8 mouse cellular contexts compared by ENCODE assay signal in the genomic region with DNA sequence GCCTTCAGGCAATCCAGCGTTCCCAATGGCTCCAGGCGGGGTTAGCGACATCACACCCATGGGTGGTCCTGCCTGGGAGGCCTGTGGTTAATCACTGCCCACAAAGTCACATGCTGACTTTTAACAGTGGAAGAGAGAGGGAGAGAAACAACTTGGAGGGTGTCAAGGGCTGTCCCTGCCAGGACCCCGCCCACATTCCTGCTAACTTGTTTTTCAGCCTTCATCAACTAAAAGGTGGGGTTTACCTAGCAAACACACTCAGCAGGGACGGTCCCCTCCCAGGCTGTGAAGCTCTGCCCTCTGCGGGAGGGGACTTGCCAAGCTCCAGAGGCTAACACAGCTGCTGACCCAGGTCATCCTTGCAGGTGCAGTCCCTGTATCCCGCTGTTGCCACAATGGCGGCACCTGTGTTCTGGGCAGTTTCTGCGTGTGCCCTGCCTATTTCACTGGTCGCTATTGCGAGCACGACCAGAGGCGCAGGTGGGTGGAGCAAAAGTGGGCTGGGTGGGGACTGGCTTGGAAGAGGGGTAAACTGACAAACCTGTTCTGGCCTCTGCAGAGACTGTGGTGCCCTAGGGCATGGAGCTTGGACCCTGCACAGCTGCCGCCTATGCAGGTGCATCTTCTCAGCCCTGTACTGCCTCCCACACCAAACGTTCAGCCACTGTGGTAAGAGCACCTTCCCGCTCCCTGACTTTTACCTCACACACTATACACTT. TPM values are rescaled to one million over a fixed set of nuclear protein-coding genes. Genes with fewer than 3 reads are reported as not detected.
DNase-seq lines count a peak whose midpoint lies in the region; ATAC-seq lines count a peak whose summit lies in the region.

No protein-coding gene starts in this region.

- no peak overlapping the region for H3K27ac ChIP-seq in heart, embryonic 15.5 days
- H3K27ac ChIP-seq in embryonic facial prominence, embryonic 13.5 days: no peak overlapping the region

- WGBS in heart, embryonic 15.5 days: 9% methylated on average over 16 of the region's 16 CpGs
- WGBS in embryonic facial prominence, embryonic 13.5 days: 3% methylated on average over 16 of the region's 16 CpGs

- peak overlapping the region; percentile 52 for H3K4me2 ChIP-seq in heart, embryonic 15.5 days
- peak overlapping the region; percentile 53 for H3K4me2 ChIP-seq in embryonic facial prominence, embryonic 13.5 days

- no peaks in the 10 kb centered on the region for H3K36me3 ChIP-seq in heart, embryonic 15.5 days
- H3K36me3 ChIP-seq in embryonic facial prominence, embryonic 13.5 days: no peaks in the 10 kb centered on the region

- 0 out of 2 replicates have a peak, but pooled peaks have one; percentile 20 for ATAC-seq in heart, embryonic 15.5 days (replicated peaks; ENCODE audit: insufficient number of reproducible peaks, insufficient read depth, low FRiP score, low read depth)
- ATAC-seq in embryonic facial prominence, embryonic 13.5 days (ENCODE audit: insufficient number of reproducible peaks, insufficient read depth, low FRiP score, low TSS enrichment, low read depth): peak; percentile 71; the same call in 1 of the 2 replicates
- peak; percentile 65 for ATAC-seq in megakaryocyte progenitor cell, adult 5-6 weeks (replicated peaks; ENCODE audit: poor library complexity)

- H3K9me3 ChIP-seq in heart, embryonic 15.5 days (replicated peaks): no peaks in the 10 kb centered on the region
- no peaks in the 10 kb centered on the region for H3K9me3 ChIP-seq in embryonic facial prominence, embryonic 13.5 days

- no peak for DNase-seq in heart, adult 18-20 months
- peak; percentile 15 for DNase-seq in kidney, adult 18-20 months
- DNase-seq in urinary bladder, postnatal 25 days (ENCODE audit: low spot score): peak; percentile 20
- no peak for DNase-seq in frontal cortex, postnatal 14 days (ENCODE audit: low spot score in 2 of 2)
- DNase-seq in spleen, adult 12 weeks (ENCODE audit: low spot score): no peak

- H3K27me3 ChIP-seq in heart, embryonic 15.5 days: peaks cover 24% of the 10 kb centered on the region
- peaks cover 38% of the 10 kb centered on the region for H3K27me3 ChIP-seq in embryonic facial prominence, embryonic 13.5 days

- peak overlapping the region; percentile 13; the same call in 1 of the 2 replicates for H3K4me3 ChIP-seq in heart, embryonic 15.5 days
- peak overlapping the region; percentile 30 for H3K4me3 ChIP-seq in embryonic facial prominence, embryonic 13.5 days

- no peak overlapping the region for H3K9ac ChIP-seq in heart, embryonic 15.5 days
- H3K9ac ChIP-seq in embryonic facial prominence, embryonic 13.5 days: no peak overlapping the region

- peaks cover 11% of the 10 kb centered on the region for H3K4me1 ChIP-seq in heart, embryonic 15.5 days (replicated peaks)
- peaks cover 10% of the 10 kb centered on the region for H3K4me1 ChIP-seq in embryonic facial prominence, embryonic 13.5 days

RNA-seq across cellular contexts. Expression of gene Cfc1, which starts 1.5 kb away (rescaled TPM):
- polyA plus RNA-seq in heart, embryonic 15.5 days (2015; fragmentation: Nextera tagmentation; extraction: Ambion mirVana): 0.18 TPM in 1 of 2 replicates, not detected in the other
- total RNA-seq in heart, adult 18-20 months (2021): not detected
- polyA plus RNA-seq in embryonic facial prominence, embryonic 13.5 days (2015; fragmentation: Nextera tagmentation; extraction: Ambion mirVana): 0.43 and 0.86 TPM in 2 replicates
- 0.17 TPM in 1 of 2 replicates, not detected in the other for total RNA-seq in megakaryocyte progenitor cell, adult 5-6 weeks (2015)
- not detected in 2 replicates for total RNA-seq in megakaryocyte progenitor cell, adult 5-6 weeks (2017)

RNA-seq across cellular contexts. Expression of gene Prss40, which starts 23.8 kb away (rescaled TPM):
- not detected in 2 replicates for polyA plus RNA-seq in heart, embryonic 15.5 days (2015; fragmentation: Nextera tagmentation; extraction: Ambion mirVana)
- not detected for total RNA-seq in heart, adult 18-20 months (2021)
- polyA plus RNA-seq in embryonic facial prominence, embryonic 13.5 days (2015; fragmentation: Nextera tagmentation; extraction: Ambion mirVana): 0.14 TPM in 1 of 2 replicates, not detected in the other
- not detected in 2 replicates for total RNA-seq in megakaryocyte progenitor cell, adult 5-6 weeks (2015)
- not detected in 2 replicates for total RNA-seq in megakaryocyte progenitor cell, adult 5-6 weeks (2017)

RNA-seq across cellular contexts. Expression of gene Prss39, which starts 38.7 kb away (rescaled TPM):
- polyA plus RNA-seq in heart, embryonic 15.5 days (2015; fragmentation: Nextera tagmentation; extraction: Ambion mirVana): not detected in 2 replicates
- total RNA-seq in heart, adult 18-20 months (2021): not detected
- polyA plus RNA-seq in embryonic facial prominence, embryonic 13.5 days (2015; fragmentation: Nextera tagmentation; extraction: Ambion mirVana): not detected in 2 replicates
- 0.29 TPM in 1 of 2 replicates, not detected in the other for total RNA-seq in megakaryocyte progenitor cell, adult 5-6 weeks (2015)
- not detected in 2 replicates for total RNA-seq in megakaryocyte progenitor cell, adult 5-6 weeks (2017)

RNA-seq across cellular contexts. Expression of gene Amer3, which starts 42.5 kb away (rescaled TPM):
- 0.04 and 0.19 TPM in 2 replicates for polyA plus RNA-seq in heart, embryonic 15.5 days (2015; fragmentation: Nextera tagmentation; extraction: Ambion mirVana)
- not detected for total RNA-seq in heart, adult 18-20 months (2021)
- polyA plus RNA-seq in embryonic facial prominence, embryonic 13.5 days (2015; fragmentation: Nextera tagmentation; extraction: Ambion mirVana): 0.25 and 0.32 TPM in 2 replicates
- total RNA-seq in megakaryocyte progenitor cell, adult 5-6 weeks (2015): not detected in 2 replicates
- not detected in 2 replicates for total RNA-seq in megakaryocyte progenitor cell, adult 5-6 weeks (2017)

Comparison
In these comparisons a context has a peak if more than half of its experiments do, and no peak if none do; other contexts are left out.
1. ATAC-seq: peak in every context shown above with its lines; median percentile 71 in embryonic facial prominence, embryonic 13.5 days; 65 in megakaryocyte progenitor cell, adult 5-6 weeks; 20 in heart, embryonic 15.5 days.
2. DNase-seq: peak in kidney, adult 18-20 months (single experiment) and urinary bladder, postnatal 25 days (single experiment); none in heart, adult 18-20 months (0 of 2), frontal cortex, postnatal 14 days (0 of 2) and spleen, adult 12 weeks (single experiment).